Mouse (Mus musculus): ENCODE results near the gene Olfr1371. TPM values are rescaled to one million over a fixed set of nuclear protein-coding genes. Genes with fewer than 3 reads are reported as not detected.

Olfr1371 gene
- not detected in 2 replicates for polyA plus RNA-seq (2012; ENCODE audit: insufficient read depth, insufficient read length, low replicate concordance, missing spikeins)

DNA sequence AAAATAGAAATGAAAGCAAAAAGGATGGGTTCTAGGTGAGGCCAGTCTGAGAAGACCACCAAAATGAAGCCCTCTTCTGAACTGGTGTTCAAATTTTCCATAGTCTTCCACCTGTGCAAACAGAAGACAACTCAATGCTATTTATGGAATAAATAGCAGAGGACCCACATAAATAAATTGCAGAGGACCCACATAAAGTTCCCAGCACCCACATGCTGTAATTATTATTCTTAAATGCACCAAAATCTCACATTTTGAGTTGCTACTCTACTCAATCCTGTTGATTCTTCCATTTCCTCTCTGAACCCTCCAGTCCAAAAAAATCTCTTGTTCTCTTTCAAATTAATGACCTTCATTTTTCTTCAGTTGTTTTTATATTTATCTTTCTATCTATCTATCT is at the start of gene Olfr1371:
Gene Olfr1371, minus strand, starts transcription at position 101 of the 400 bp plus-strand sequence.
- no peak within 1 kb of the TSS for H3K4me3 ChIP-seq (ENCODE audit: insufficient read depth, low read depth, low read length)
- H3K27ac ChIP-seq (ENCODE audit: insufficient read depth, low read depth, low read length) = no peak within 1 kb of the TSS
- TF ChIP-seq POLR2A (IDR thresholded peaks at IDR 0.05; ENCODE audit: insufficient read depth, low read depth, low read length) = no peak
- H3K4me1 ChIP-seq (ENCODE audit: control insufficient read depth, insufficient read depth, low read length) = no peaks in the 10 kb centered on the region

DNA sequence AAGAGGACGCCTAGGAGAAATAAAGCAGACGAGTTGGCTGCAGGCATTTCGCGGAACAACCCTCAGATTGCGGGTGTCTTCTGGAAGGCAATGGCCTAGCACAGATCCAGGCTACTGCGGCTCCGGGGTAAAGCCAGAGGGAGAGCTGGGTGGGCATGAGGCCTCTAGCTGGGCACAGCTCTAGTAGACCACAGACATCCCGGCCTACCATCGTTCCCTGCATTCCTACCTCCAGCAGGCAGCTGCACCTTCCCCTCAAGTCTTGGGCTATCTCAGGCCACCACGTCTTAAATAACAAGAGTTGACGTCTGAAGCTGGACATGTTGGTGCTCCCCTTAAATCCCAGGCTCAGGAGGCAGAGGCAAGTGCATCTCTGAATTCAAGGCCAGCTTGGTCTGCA is 48.6 kb upstream of the Olfr1371 start:
- TF ChIP-seq POLR2A (IDR thresholded peaks at IDR 0.05; ENCODE audit: insufficient read depth, low read depth, low read length) = no peak
- no peak for TF ChIP-seq CTCF (IDR thresholded peaks at IDR 0.05; ENCODE audit: insufficient read depth, low read depth, low read length)
- H3K4me3 ChIP-seq (ENCODE audit: insufficient read depth, low read depth, low read length) = no peak overlapping the region
- WGBS = 89% methylated on average over 11 of the region's 11 CpGs
- H3K27ac ChIP-seq (ENCODE audit: insufficient read depth, low read depth, low read length) = no peak overlapping the region
- H3K4me1 ChIP-seq (ENCODE audit: control insufficient read depth, insufficient read depth, low read length) = peaks cover 52% of the 10 kb centered on the region

DNA sequence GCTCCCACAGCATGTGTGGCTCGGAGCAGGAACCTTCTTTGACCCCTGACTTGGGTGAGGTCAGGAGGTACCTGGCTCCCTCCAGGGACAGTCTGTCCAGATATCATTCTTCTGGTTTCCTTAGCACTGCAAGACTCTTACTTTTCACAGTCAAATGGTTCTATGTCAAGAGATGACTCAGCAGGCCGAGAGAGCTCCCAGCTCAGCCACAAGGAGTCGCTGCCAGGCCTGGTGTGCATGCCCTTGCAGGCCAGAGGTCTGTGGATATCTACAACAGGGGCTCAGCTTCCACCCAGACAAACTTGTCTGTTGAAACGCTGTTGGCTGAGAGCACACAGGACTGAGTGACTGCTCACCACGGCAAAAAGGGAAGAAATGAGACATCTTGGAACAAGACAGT is 48.1 kb upstream of the Olfr1371 start:
- no peak overlapping the region for H3K4me3 ChIP-seq (ENCODE audit: insufficient read depth, low read depth, low read length)
- WGBS = 45% methylated on average over 5 of the region's 5 CpGs
- TF ChIP-seq POLR2A (IDR thresholded peaks at IDR 0.05; ENCODE audit: insufficient read depth, low read depth, low read length) (no peak), CTCF (IDR thresholded peaks at IDR 0.05; ENCODE audit: insufficient read depth, low read depth, low read length) (peak; percentile 61; the same call in 1 of the 2 replicates)
- H3K4me1 ChIP-seq (ENCODE audit: control insufficient read depth, insufficient read depth, low read length) = peaks cover 52% of the 10 kb centered on the region
- H3K27ac ChIP-seq (ENCODE audit: insufficient read depth, low read depth, low read length) = no peak overlapping the region

DNA sequence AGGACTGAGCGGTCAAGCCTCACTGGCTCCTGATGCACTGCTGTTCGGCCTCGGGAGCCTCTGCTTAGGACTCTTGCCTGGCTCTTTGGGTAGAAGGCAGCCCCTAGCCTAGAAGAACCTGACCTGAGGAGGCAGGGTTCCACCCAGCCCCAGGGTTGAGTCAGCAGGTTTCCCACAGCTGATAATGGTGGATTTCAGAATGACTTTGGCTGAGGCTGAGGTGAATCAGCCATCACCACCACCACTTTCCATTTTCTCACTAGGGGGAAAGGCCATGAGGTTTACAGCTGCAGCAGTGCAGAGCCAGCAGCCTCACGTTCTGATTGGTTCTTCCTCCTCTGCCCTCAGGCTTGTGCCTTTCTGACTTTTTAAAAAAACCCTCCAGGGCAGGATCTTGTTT is 47.1 kb upstream of the Olfr1371 start:
- Histone ChIP-seq H3K27ac (ENCODE audit: insufficient read depth, low read depth, low read length) (peak overlapping the region; percentile 37; the same call in 1 of the 2 replicates), H3K4me3 (ENCODE audit: insufficient read depth, low read depth, low read length) (no peak overlapping the region), H3K4me1 (ENCODE audit: control insufficient read depth, insufficient read depth, low read length) (peaks cover 43% of the 10 kb centered on the region)
- TF ChIP-seq POLR2A (IDR thresholded peaks at IDR 0.05; ENCODE audit: insufficient read depth, low read depth, low read length) (no peak), CTCF (IDR thresholded peaks at IDR 0.05; ENCODE audit: insufficient read depth, low read depth, low read length) (no peak)
- 57% methylated on average over 4 of the region's 4 CpGs for WGBS

DNA sequence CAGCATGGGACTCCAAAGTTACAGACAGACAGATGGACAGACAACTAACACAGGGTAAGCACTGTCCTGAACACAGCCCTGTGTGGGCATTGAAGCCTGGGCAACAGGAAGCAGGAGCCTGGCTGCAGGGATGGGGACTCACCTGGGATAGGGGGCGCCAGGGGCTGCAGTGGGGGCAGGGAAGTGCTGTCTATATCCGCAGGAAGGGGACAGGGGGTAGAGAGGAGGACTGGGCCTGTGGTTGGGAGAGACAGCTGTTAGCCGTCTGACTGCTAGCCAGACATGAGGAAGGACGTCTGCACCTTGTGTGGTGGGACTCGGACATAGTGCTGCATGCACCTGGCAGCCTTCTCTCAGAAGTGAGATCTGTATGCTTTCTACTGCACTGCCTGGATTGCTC is 44.9 kb upstream of the Olfr1371 start:
- no peak overlapping the region for H3K4me3 ChIP-seq (ENCODE audit: insufficient read depth, low read depth, low read length)
- no peak overlapping the region for H3K27ac ChIP-seq (ENCODE audit: insufficient read depth, low read depth, low read length)
- WGBS = 86% methylated on average over 5 of the region's 5 CpGs
- peaks cover 33% of the 10 kb centered on the region for H3K4me1 ChIP-seq (ENCODE audit: control insufficient read depth, insufficient read depth, low read length)
- TF ChIP-seq CTCF (IDR thresholded peaks at IDR 0.05; ENCODE audit: insufficient read depth, low read depth, low read length) = no peak

DNA sequence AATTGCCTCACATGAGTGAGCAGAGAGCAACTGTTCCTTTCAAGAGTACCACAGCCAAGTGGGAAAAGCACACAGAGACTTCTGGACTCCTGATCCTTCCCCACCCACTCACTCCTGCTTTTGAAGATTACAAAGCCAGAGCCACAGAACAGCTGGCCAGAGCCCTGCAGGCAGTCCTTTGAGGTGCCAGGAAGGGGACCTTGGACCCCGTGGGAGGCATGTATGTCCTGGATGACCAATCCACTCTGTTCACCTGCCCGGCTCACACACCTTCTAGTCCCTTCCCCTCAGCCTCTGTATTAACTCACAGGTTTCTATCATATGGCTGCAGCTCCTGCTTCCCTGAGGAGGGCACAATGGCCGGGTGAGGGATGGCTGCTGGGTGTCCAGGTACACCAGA is 43.6 kb upstream of the Olfr1371 start:
- H3K4me3 ChIP-seq (ENCODE audit: insufficient read depth, low read depth, low read length) = no peak overlapping the region
- WGBS = 79% methylated on average over 3 of the region's 3 CpGs
- H3K4me1 ChIP-seq (ENCODE audit: control insufficient read depth, insufficient read depth, low read length) = peaks cover 38% of the 10 kb centered on the region
- TF ChIP-seq POLR2A (IDR thresholded peaks at IDR 0.05; ENCODE audit: insufficient read depth, low read depth, low read length) (no peak), CTCF (IDR thresholded peaks at IDR 0.05; ENCODE audit: insufficient read depth, low read depth, low read length) (no peak)
- no peak overlapping the region for H3K27ac ChIP-seq (ENCODE audit: insufficient read depth, low read depth, low read length)

DNA sequence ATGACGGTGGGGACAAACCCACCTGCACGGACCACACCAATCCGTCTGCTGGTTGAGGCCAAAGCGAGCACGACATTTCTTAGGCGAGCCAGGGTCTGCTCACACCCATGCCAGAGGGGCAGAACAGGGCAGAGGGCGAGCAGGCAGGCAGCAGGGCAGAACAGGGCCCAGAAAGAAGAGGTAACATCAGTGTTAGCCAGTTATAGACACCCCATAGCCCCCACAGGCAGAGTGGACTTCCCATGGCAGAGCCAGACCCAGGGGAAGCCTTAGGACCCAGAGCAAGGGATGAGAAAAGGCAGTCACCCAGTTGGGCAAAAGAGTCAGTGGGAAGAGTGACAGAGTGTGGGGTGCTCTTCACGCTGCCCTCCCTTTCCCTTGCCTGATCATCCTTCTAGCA is 41.3 kb upstream of the Olfr1371 start:
- TF ChIP-seq POLR2A (IDR thresholded peaks at IDR 0.05; ENCODE audit: insufficient read depth, low read depth, low read length) (no peak), CTCF (IDR thresholded peaks at IDR 0.05; ENCODE audit: insufficient read depth, low read depth, low read length) (no peak)
- H3K4me1 ChIP-seq (ENCODE audit: control insufficient read depth, insufficient read depth, low read length) = peaks cover 15% of the 10 kb centered on the region
- no peak overlapping the region for H3K27ac ChIP-seq (ENCODE audit: insufficient read depth, low read depth, low read length)
- no peak overlapping the region for H3K4me3 ChIP-seq (ENCODE audit: insufficient read depth, low read depth, low read length)
- 95% methylated on average over 8 of the region's 8 CpGs for WGBS

DNA sequence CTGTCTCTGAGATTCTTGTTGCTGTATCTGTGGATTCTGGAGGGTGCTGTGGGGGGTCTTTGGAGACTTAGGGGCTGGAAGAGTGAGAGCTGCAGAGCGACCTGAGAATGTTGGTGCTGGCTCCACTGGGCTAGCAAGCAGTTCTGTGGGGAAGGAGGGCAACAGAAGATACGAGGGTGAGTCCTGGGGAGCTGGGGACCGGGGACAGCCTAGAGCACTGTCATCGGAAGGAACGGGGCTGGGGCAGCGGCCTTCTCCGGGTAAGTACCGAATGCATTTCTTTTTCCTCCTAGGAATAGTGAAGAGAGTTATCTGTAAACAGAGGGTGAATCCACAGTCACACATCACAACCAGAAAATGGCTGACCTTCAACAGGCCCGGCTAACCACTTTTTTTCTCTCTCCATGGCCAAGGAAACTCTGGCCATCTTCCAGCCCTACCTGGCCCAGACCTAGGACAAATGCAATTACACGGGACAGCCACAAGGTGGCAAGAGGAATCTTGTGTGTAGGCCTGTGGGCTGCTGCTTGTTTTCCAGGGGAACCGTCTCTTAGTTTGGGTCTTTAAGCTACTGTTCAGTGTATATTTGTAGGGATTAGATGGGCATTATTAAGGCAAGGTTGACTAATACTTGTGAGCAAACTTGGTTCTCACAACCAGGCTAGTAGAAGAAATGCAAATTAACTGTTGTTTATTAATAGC is 40.0 kb upstream of the Olfr1371 start:
- 66% methylated on average over 11 of the region's 11 CpGs for WGBS

DNA sequence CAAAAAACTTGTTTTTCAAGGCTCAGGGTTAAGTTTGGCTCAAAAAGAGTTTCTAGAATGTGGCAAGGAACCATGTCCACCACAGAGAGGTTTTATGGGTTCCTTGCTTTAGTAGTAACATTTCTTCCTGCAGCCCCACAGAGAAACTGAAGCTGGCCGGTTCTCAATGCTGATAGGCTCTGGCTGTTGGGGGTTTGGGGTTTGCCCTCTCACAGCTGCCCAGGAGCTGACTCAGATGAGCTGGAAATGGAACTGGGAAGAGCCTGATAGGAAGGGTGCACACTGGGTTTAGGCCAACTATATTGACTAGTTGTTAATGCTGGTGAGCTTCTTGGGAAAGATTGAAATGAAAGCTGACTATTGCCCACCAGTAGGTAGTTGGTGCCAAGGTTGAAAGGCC is 38.9 kb upstream of the Olfr1371 start:
- WGBS = 29% methylated on average over 1 of the region's 1 CpGs
- TF ChIP-seq CTCF (IDR thresholded peaks at IDR 0.05; ENCODE audit: insufficient read depth, low read depth, low read length) (no peak), POLR2A (IDR thresholded peaks at IDR 0.05; ENCODE audit: insufficient read depth, low read depth, low read length) (no peak)
- H3K27ac ChIP-seq (ENCODE audit: insufficient read depth, low read depth, low read length) = 0 out of 2 replicates have a peak overlapping the region, but pooled peaks have one; percentile 23
- peaks cover 11% of the 10 kb centered on the region for H3K4me1 ChIP-seq (ENCODE audit: control insufficient read depth, insufficient read depth, low read length)
- H3K4me3 ChIP-seq (ENCODE audit: insufficient read depth, low read depth, low read length) = no peak overlapping the region

More for the DNA sequence above, 40.0 kb upstream of the Olfr1371 start:
- no peak overlapping the region for H3K27ac ChIP-seq (ENCODE audit: insufficient read depth, low read depth, low read length)
- peaks cover 11% of the 10 kb centered on the region for H3K4me1 ChIP-seq (ENCODE audit: control insufficient read depth, insufficient read depth, low read length)
- TF ChIP-seq POLR2A (IDR thresholded peaks at IDR 0.05; ENCODE audit: insufficient read depth, low read depth, low read length) (no peak), CTCF (IDR thresholded peaks at IDR 0.05; ENCODE audit: insufficient read depth, low read depth, low read length) (peak; percentile 45)
- H3K4me3 ChIP-seq (ENCODE audit: insufficient read depth, low read depth, low read length) = no peak overlapping the region
